Mouse (Mus musculus) bone marrow macrophage, adult 2 months (primary cell): ENCODE results near the gene Cracr2b.

Experiments
- CTCF ChIP-seq: IDR thresholded peaks from 2 replicates; pipeline ENCODE4 v1.5.1; 2012; ENCODE audit warnings: low read depth, mild to moderate bottlenecking, low read length, moderate library complexity
- POLR2A ChIP-seq: IDR thresholded peaks from 2 replicates; pipeline ENCODE4 v1.6.1; 2012; ENCODE audit warnings: mild to moderate bottlenecking, low read depth, low read length, borderline replicate concordance

- TF ChIP-seq CTCF, result no peak
- TF ChIP-seq POLR2A, result no peak
Observed at GRCm38 (mm10) chr7:141426948-141427730, 33.8 kb upstream of the Cracr2b start.
